Mouse (Mus musculus): ENCODE results near the gene Ppp1r3g.

DNA sequence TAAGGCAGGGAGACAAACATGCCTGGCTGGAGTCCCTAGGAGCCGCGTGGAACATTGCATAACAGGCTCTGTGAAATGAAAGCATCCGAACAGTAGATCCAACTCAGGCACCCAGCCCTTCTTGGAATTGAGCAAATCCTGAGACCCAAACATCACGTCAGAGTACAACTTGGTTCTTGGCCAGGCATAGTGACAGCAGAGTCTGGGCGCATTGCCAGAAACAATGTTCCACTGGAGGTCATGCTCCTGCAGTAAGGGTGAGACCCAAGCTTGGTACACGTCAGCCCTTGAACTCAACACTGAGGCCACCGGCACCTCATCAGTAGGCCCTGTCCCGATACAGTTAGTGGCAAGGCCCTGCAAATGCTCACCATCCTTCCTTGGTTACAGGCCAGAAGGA, 35.4 kb downstream of the Ppp1r3g start:
- TF ChIP-seq CTCF (IDR thresholded peaks at IDR 0.05; ENCODE audit: low read depth, low read length) (no peak), POLR2A (IDR thresholded peaks at IDR 0.05; ENCODE audit: borderline replicate concordance, low read depth, low read length) (no peak)

Data from bone marrow macrophage, adult 2 months (primary cell).